Mouse (Mus musculus): ENCODE results near the gene Cemip. TPM values are rescaled to one million over a fixed set of nuclear protein-coding genes. Genes with fewer than 3 reads are reported as not detected.

The Cemip gene
- total RNA-seq, 2 experiments from 2014 or later, result 21.0 to 24.1 TPM

GRCm38 (mm10) chr7:84026950-84027585, 59.2 kb downstream of the Cemip start:
- DNase-seq, result no peak

- DNase-seq, result no peak
These were observed 60.2 kb downstream of the Cemip start for GRCm38 (mm10) chr7:84026090-84026489.

- DNase-seq, result no peak
These were observed 62.8 kb downstream of the Cemip start for GRCm38 (mm10) chr7:84023466-84023865.

- DNase-seq, result no peak
These were observed 63.8 kb downstream of the Cemip start for GRCm38 (mm10) chr7:84022462-84022861.

GRCm38 (mm10) chr7:84019381-84019780, 66.9 kb downstream of the Cemip start:
- no peak for DNase-seq

- DNase-seq, result no peak
These were observed 67.7 kb downstream of the Cemip start for GRCm38 (mm10) chr7:84018291-84019266.

- DNase-seq, result no peak
These were observed 71.3 kb downstream of the Cemip start for GRCm38 (mm10) chr7:84015050-84015449.

- no peak for DNase-seq
These were observed 72.6 kb downstream of the Cemip start for GRCm38 (mm10) chr7:84013656-84014055.

- no peak for DNase-seq
These were observed 81.9 kb downstream of the Cemip start for GRCm38 (mm10) chr7:84004357-84004756.

- peak in 1 of 2 experiments; percentile 28 for DNase-seq
These were observed 84.8 kb downstream of the Cemip start for GRCm38 (mm10) chr7:84001516-84001915.

GRCm38 (mm10) chr7:84000671-84001070, 85.6 kb downstream of the Cemip start:
- DNase-seq, result no peak

GRCm38 (mm10) chr7:83999647-84000046, 86.7 kb downstream of the Cemip start:
- DNase-seq, result no peak

GRCm38 (mm10) chr7:83994348-83994747, 92.0 kb downstream of the Cemip start:
- no peak for DNase-seq

- DNase-seq, result no peak
These were observed 97.0 kb downstream of the Cemip start for GRCm38 (mm10) chr7:83989294-83989693.

GRCm38 (mm10) chr7:83985751-83986150, 100.6 kb downstream of the Cemip start:
- no peak for DNase-seq

- no peak for DNase-seq
These were observed 103.7 kb downstream of the Cemip start for GRCm38 (mm10) chr7:83982566-83982965.

- no peak for DNase-seq
These were observed 107.3 kb downstream of the Cemip start for GRCm38 (mm10) chr7:83978945-83979536.

GRCm38 (mm10) chr7:83978410-83978809, 107.9 kb downstream of the Cemip start:
- no peak for DNase-seq

- no peak for DNase-seq
These were observed 109.8 kb downstream of the Cemip start for GRCm38 (mm10) chr7:83976413-83976958.

GRCm38 (mm10) chr7:83975283-83975682, 111.0 kb downstream of the Cemip start:
- no peak for DNase-seq

GRCm38 (mm10) chr7:83972485-83972884, 113.8 kb downstream of the Cemip start:
- DNase-seq, result no peak

- DNase-seq, result no peak
These were observed 120.1 kb downstream of the Cemip start for GRCm38 (mm10) chr7:83966047-83966818.

Measured in layer of hippocampus, postnatal 36 days (tissue).